Mouse (Mus musculus) embryonic facial prominence, embryonic 11.5 days (tissue): Measurements from ENCODE around the gene Blzf1. TPM values are rescaled to one million over a fixed set of nuclear protein-coding genes. Genes with fewer than 3 reads are reported as not detected.
A peak's percentile ranks its signal among the peaks of the same experiment; 100 is the strongest.

Experiments
- ATAC-seq: fragments of 200-750 bp; cut with Nextera tagmentation; replicated peaks from 2 replicates; pipeline ENCODE4 v1.8.0; 2017; ENCODE audit warnings: low read depth; ENCODE audit not compliant: insufficient number of reproducible peaks, low FRiP score, low TSS enrichment
- DNase-seq: peaks from one replicate; pipeline ENCODE4 v3.0.0-alpha.2; 2015; ENCODE audit warnings: low spot score
- H3K27ac ChIP-seq: fragments of 300-500 bp; sonication (generic); replicated peaks from 2 replicates; pipeline ENCODE4 v1.5.1; 2014; ENCODE audit warnings: mild to moderate bottlenecking, low read depth, low read length, control low read depth
- H3K27me3 ChIP-seq: fragments of 300-500 bp; sonication (generic); 2 replicates; pipeline ENCODE4 v1.6.1; 2014; ENCODE audit warnings: mild to moderate bottlenecking, low read length, moderate library complexity, mixed read lengths; ENCODE audit not compliant: control insufficient read depth, insufficient read depth
- H3K36me3 ChIP-seq: fragments of 300-500 bp; sonication (generic); replicated peaks from 2 replicates; pipeline ENCODE4 v1.6.1; 2014; ENCODE audit warnings: low read depth, mild to moderate bottlenecking, low read length, moderate library complexity, mixed read lengths; ENCODE audit not compliant: control insufficient read depth, insufficient read depth
- H3K4me1 ChIP-seq: fragments of 300-500 bp; sonication (generic); 2 replicates; pipeline ENCODE4 v1.6.1; 2014; ENCODE audit warnings: low read length, mixed read lengths; ENCODE audit not compliant: control insufficient read depth, insufficient read depth
- H3K4me2 ChIP-seq: fragments of 300-500 bp; sonication (generic); 2 replicates; pipeline ENCODE4 v1.6.1; 2014; ENCODE audit warnings: low read depth, mild to moderate bottlenecking, control low read depth, low read length, moderate library complexity
- H3K4me3 ChIP-seq: fragments of 300-500 bp; sonication (generic); 2 replicates; pipeline ENCODE4 v1.5.1; 2014; ENCODE audit warnings: low read depth, low read length, control low read depth
- H3K9ac ChIP-seq: fragments of 300-500 bp; sonication (generic); replicated peaks from 2 replicates; pipeline ENCODE4 v1.6.1; 2014; ENCODE audit warnings: mild to moderate bottlenecking, control low read depth, low read length
- H3K9me3 ChIP-seq: fragments of 300-500 bp; sonication (generic); replicated peaks from 2 replicates; pipeline ENCODE4 v1.6.1; 2016; ENCODE audit warnings: mild to moderate bottlenecking, low read length, inconsistent platforms, mixed read lengths; ENCODE audit not compliant: control insufficient read depth
- WGBS: fragments of 180-500 bp; shearing (Covaris S2); extraction: QIAGEN DNeasy Blood & Tissue Kit; methylation state at CpG from one replicate; pipeline ENCODE4 v1.1.7; 2014; 5-methylcytosine and 5-hydroxymethylcytosine counted together
- polyA plus RNA-seq: library from polyadenylated mRNA; unstranded; fragments of >200 nt; fragmentation: Nextera tagmentation; extraction: Ambion mirVana; gene quantifications from 2 replicates; pipeline ENCODE4 v1.2.1, GENCODE M21; 2014

Blzf1 gene
- polyA plus RNA-seq, 1 experiment from 2014 or later, result 26.7 TPM

GRCm38 (mm10) chr1:164261553-164261952 lies 45.7 kb downstream of the Blzf1 start:
- Histone ChIP-seq H3K9me3 (no peaks in the 10 kb centered on the region), H3K27me3 (no peaks in the 10 kb centered on the region), H3K9ac (no peak overlapping the region), H3K4me1 (no peaks in the 10 kb centered on the region), H3K4me2 (no peak overlapping the region), H3K4me3 (no peak overlapping the region), H3K27ac (no peak overlapping the region), H3K36me3 (no peaks in the 10 kb centered on the region; the same call in 1 of the 2 replicates)
- 92% methylated on average over 7 of the region's 7 CpGs for WGBS
- ATAC-seq (no peak), DNase-seq (no peak)

- no peak overlapping the region for H3K9ac ChIP-seq
- no peaks in the 10 kb centered on the region for H3K27me3 ChIP-seq
- no peaks in the 10 kb centered on the region for H3K4me1 ChIP-seq
- 82% methylated on average over 16 of the region's 16 CpGs for WGBS
- H3K4me2 ChIP-seq, result no peak overlapping the region
- H3K9me3 ChIP-seq, result no peaks in the 10 kb centered on the region
- H3K36me3 ChIP-seq, result no peaks in the 10 kb centered on the region; the same call in 1 of the 2 replicates
- no peak overlapping the region for H3K27ac ChIP-seq
- DNase-seq, result no peak
- ATAC-seq, result no peak
- no peak overlapping the region for H3K4me3 ChIP-seq
Measured at GRCm38 (mm10) chr1:164260171-164261028, 46.9 kb downstream of the Blzf1 start.

- H3K4me3 ChIP-seq, result no peak overlapping the region
- ATAC-seq (no peak), DNase-seq (no peak)
- no peaks in the 10 kb centered on the region for H3K9me3 ChIP-seq
- H3K4me2 ChIP-seq, result no peak overlapping the region
- WGBS, result 73% methylated on average over 3 of the region's 3 CpGs
- no peak overlapping the region for H3K9ac ChIP-seq
- no peak overlapping the region for H3K27ac ChIP-seq
- H3K27me3 ChIP-seq, result no peaks in the 10 kb centered on the region
- H3K36me3 ChIP-seq, result no peaks in the 10 kb centered on the region
- no peaks in the 10 kb centered on the region; the same call in 1 of the 2 replicates for H3K4me1 ChIP-seq
Measured at GRCm38 (mm10) chr1:164254836-164255235, 52.5 kb downstream of the Blzf1 start.

GRCm38 (mm10) chr1:164252551-164252950 lies 54.7 kb downstream of the Blzf1 start:
- Histone ChIP-seq H3K27me3 (no peaks in the 10 kb centered on the region), H3K4me3 (no peak overlapping the region), H3K4me1 (peaks cover 2% of the 10 kb centered on the region; the same call in 1 of the 2 replicates), H3K9me3 (no peaks in the 10 kb centered on the region), H3K27ac (no peak overlapping the region), H3K36me3 (no peaks in the 10 kb centered on the region), H3K4me2 (no peak overlapping the region), H3K9ac (no peak overlapping the region)
- 77% methylated on average over 5 of the region's 5 CpGs for WGBS
- ATAC-seq (no peak), DNase-seq (no peak)

- Histone ChIP-seq H3K27ac (no peak overlapping the region), H3K4me1 (peaks cover 2% of the 10 kb centered on the region; the same call in 1 of the 2 replicates), H3K4me3 (no peak overlapping the region), H3K4me2 (no peak overlapping the region), H3K9ac (no peak overlapping the region), H3K27me3 (no peaks in the 10 kb centered on the region), H3K36me3 (no peaks in the 10 kb centered on the region), H3K9me3 (no peaks in the 10 kb centered on the region)
- DNase-seq (no peak), ATAC-seq (no peak)
- WGBS, result 88% methylated on average over 1 of the region's 1 CpGs
Measured at GRCm38 (mm10) chr1:164251438-164251837, 55.9 kb downstream of the Blzf1 start.

GRCm38 (mm10) chr1:164250391-164251150 lies 56.7 kb downstream of the Blzf1 start:
- Histone ChIP-seq H3K27ac (no peak overlapping the region), H3K4me3 (peak overlapping the region; percentile 70; the same call in 1 of the 2 replicates), H3K27me3 (no peaks in the 10 kb centered on the region), H3K9me3 (no peaks in the 10 kb centered on the region), H3K9ac (no peak overlapping the region), H3K4me1 (peaks cover 2% of the 10 kb centered on the region; the same call in 1 of the 2 replicates), H3K4me2 (peak overlapping the region; percentile 89), H3K36me3 (no peaks in the 10 kb centered on the region)
- DNase-seq (no peak), ATAC-seq (no peak)
- 48% methylated on average over 8 of the region's 8 CpGs for WGBS

GRCm38 (mm10) chr1:164249332-164249711 lies 58.0 kb downstream of the Blzf1 start:
- peaks cover 2% of the 10 kb centered on the region; the same call in 1 of the 2 replicates for H3K4me1 ChIP-seq
- no peaks in the 10 kb centered on the region for H3K27me3 ChIP-seq
- H3K9ac ChIP-seq, result peak overlapping the region; percentile 69
- under 1% methylated on average over 33 of the region's 33 CpGs for WGBS
- H3K9me3 ChIP-seq, result no peaks in the 10 kb centered on the region
- H3K27ac ChIP-seq, result peak overlapping the region; percentile 59
- peak overlapping the region; percentile 70 for H3K4me3 ChIP-seq
- DNase-seq (no peak), ATAC-seq (no peak; the same call in 1 of the 2 replicates)
- peak overlapping the region; percentile 89 for H3K4me2 ChIP-seq
- no peaks in the 10 kb centered on the region for H3K36me3 ChIP-seq
